Mouse (Mus musculus): ENCODE results near the gene 1810037I17Rik. TPM values are rescaled to one million over a fixed set of nuclear protein-coding genes. Genes with fewer than 3 reads are reported as not detected.

The 1810037I17Rik gene
- total and polyA plus RNA-seq, 3 experiments = 75.6 to 132 (median 106) TPM

DNA sequence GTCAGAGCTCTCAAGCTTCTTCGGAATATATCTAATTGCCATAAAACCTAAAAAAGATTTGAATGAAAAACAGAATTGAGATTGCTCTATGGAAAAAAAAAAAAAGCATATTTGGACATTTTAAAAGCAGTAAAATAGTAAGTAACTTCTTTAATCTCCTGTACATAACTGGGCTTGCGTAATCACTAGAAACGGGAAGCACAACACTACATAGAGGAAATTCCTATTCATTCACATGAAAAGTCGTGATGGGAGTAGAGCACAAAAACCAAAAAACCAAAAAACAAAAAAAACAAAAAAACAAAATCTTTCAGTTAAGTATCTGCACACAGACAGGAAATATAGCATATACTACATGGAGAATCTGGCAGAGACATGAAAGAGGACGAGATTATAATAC lies 40.3 kb downstream of the 1810037I17Rik start:
- dilution Hi-C loops (cut with MboI; ENCODE audit: extremely low pct_ligation_motif_present, extremely low pct_unique_long_range_greater_than_20kb, low sequenced_read_pairs) (no loop called here), in situ Hi-C loops (cut with MboI; ENCODE audit: low pct_ligation_motif_present, low pct_unique_long_range_greater_than_20kb, low sequenced_read_pairs) (no loop called here)
- Histone ChIP-seq H3K36me3 (replicated peaks in 1 of 2; ENCODE audit: control insufficient read depth in 1 of 2, insufficient read depth in 1 of 2, low read length in 1 of 2) (no peaks in the 10 kb centered on the region), H3K9ac (ENCODE audit: insufficient read depth, low read depth) (no peak overlapping the region), H3K9me3 (replicated peaks; ENCODE audit: low read length) (no peaks in the 10 kb centered on the region), H3K4me1 (ENCODE audit: control insufficient read depth in 1 of 2, insufficient read depth in 2 of 2) (no peaks in the 10 kb centered on the region), H3K79me2 (replicated peaks; ENCODE audit: control insufficient read depth, extremely low read depth, insufficient read depth, poor library complexity, severe bottlenecking) (no peaks in the 10 kb centered on the region), H3K27me3 (replicated peaks) (no peaks in the 10 kb centered on the region), H3K4me3 (replicated peaks in 1 of 3; ENCODE audit: low read depth in 2 of 3, low read length in 2 of 3, poor library complexity in 1 of 3) (no peak overlapping the region), H3K4me2 (ENCODE audit: insufficient read depth, low read depth, poor library complexity, severe bottlenecking) (no peak overlapping the region), H3K27ac (ENCODE audit: insufficient read depth, low read depth) (no peak overlapping the region)
- DNase-seq (ENCODE audit: extremely low read depth) = no peak
- no peak for TF ChIP-seq MXI1 (IDR thresholded peaks at IDR 0.05; ENCODE audit: low read depth, low read length)
- TF ChIP-seq POLR2A (IDR thresholded peaks at IDR 0.05; ENCODE audit: low read depth, low read length) = no peak
- no peak for TF ChIP-seq E2F4 (IDR thresholded peaks at IDR 0.05; ENCODE audit: insufficient replicate concordance, low read depth, low read length)
- no peak for TF ChIP-seq SMC3 (IDR thresholded peaks at IDR 0.05; ENCODE audit: low read depth, low read length)
- TF ChIP-seq MEF2A (IDR thresholded peaks at IDR 0.05; ENCODE audit: borderline replicate concordance, low read depth, low read length) = no peak
- no peak for TF ChIP-seq SIN3A (IDR thresholded peaks at IDR 0.05; ENCODE audit: low read length)
- TF ChIP-seq ZMIZ1 (IDR thresholded peaks at IDR 0.05; ENCODE audit: low read depth, low read length) = no peak
- no peak for TF ChIP-seq ZNF384 (IDR thresholded peaks at IDR 0.05; ENCODE audit: low read depth, low read length)
- TF ChIP-seq CHD2 (IDR thresholded peaks at IDR 0.05; ENCODE audit: low read length) = no peak
- no peak for TF ChIP-seq HCFC1 (IDR thresholded peaks at IDR 0.05; ENCODE audit: low read depth, low read length)

GRCm38 (mm10) chr3:122968391-122968790 lies 44.4 kb downstream of the 1810037I17Rik start:
- TF ChIP-seq RCOR1 (conservative IDR thresholded peaks at IDR 0.05; ENCODE audit: low read depth, low read length) (no peak), USF2 (conservative IDR thresholded peaks at IDR 0.05; ENCODE audit: low read depth, low read length) (no peak), IRF4 (IDR thresholded peaks at IDR 0.05; ENCODE audit: low read depth, low read length) (no peak), ZKSCAN1 (IDR thresholded peaks at IDR 0.05; ENCODE audit: borderline replicate concordance, low read depth, low read length) (no peak)
- no peaks in the 10 kb centered on the region for H3K36me3 ChIP-seq (replicated peaks in 1 of 2; ENCODE audit: control insufficient read depth in 1 of 2, insufficient read depth in 1 of 2, low read length in 1 of 2)
- no peaks in the 10 kb centered on the region for H3K4me1 ChIP-seq (ENCODE audit: control insufficient read depth in 1 of 2, insufficient read depth in 2 of 2)
- H3K4me2 ChIP-seq (ENCODE audit: insufficient read depth, low read depth, poor library complexity, severe bottlenecking) = no peak overlapping the region
- H3K9ac ChIP-seq (ENCODE audit: insufficient read depth, low read depth) = no peak overlapping the region
- H3K27me3 ChIP-seq (replicated peaks) = no peaks in the 10 kb centered on the region
- no peak overlapping the region for H3K4me3 ChIP-seq (replicated peaks in 1 of 3; ENCODE audit: low read depth in 2 of 3, low read length in 2 of 3, poor library complexity in 1 of 3)
- dilution Hi-C loops (cut with MboI; ENCODE audit: extremely low pct_ligation_motif_present, extremely low pct_unique_long_range_greater_than_20kb, low sequenced_read_pairs) (no loop called here), in situ Hi-C loops (cut with MboI; ENCODE audit: low pct_ligation_motif_present, low pct_unique_long_range_greater_than_20kb, low sequenced_read_pairs) (no loop called here)
- no peak for DNase-seq (ENCODE audit: extremely low read depth)
- H3K79me2 ChIP-seq (replicated peaks; ENCODE audit: control insufficient read depth, extremely low read depth, insufficient read depth, poor library complexity, severe bottlenecking) = no peaks in the 10 kb centered on the region
- H3K9me3 ChIP-seq (replicated peaks; ENCODE audit: low read length) = no peaks in the 10 kb centered on the region
- no peak overlapping the region for H3K27ac ChIP-seq (ENCODE audit: insufficient read depth, low read depth)

GRCm38 (mm10) chr3:122972126-122972822 lies 48.3 kb downstream of the 1810037I17Rik start:
- Histone ChIP-seq H3K4me3 (replicated peaks in 1 of 3; ENCODE audit: low read depth in 2 of 3, low read length in 2 of 3, poor library complexity in 1 of 3) (no peak overlapping the region), H3K79me2 (replicated peaks; ENCODE audit: control insufficient read depth, extremely low read depth, insufficient read depth, poor library complexity, severe bottlenecking) (no peaks in the 10 kb centered on the region), H3K9me3 (replicated peaks; ENCODE audit: low read length) (no peaks in the 10 kb centered on the region), H3K27ac (ENCODE audit: insufficient read depth, low read depth) (no peak overlapping the region), H3K9ac (ENCODE audit: insufficient read depth, low read depth) (no peak overlapping the region), H3K4me2 (ENCODE audit: insufficient read depth, low read depth, poor library complexity, severe bottlenecking) (no peak overlapping the region), H3K4me1 (ENCODE audit: control insufficient read depth in 1 of 2, insufficient read depth in 2 of 2) (no peaks in the 10 kb centered on the region), H3K27me3 (replicated peaks) (no peaks in the 10 kb centered on the region), H3K36me3 (replicated peaks in 1 of 2; ENCODE audit: control insufficient read depth in 1 of 2, insufficient read depth in 1 of 2, low read length in 1 of 2) (no peaks in the 10 kb centered on the region)
- in situ Hi-C loops (cut with MboI; ENCODE audit: low pct_ligation_motif_present, low pct_unique_long_range_greater_than_20kb, low sequenced_read_pairs) (no loop called here), dilution Hi-C loops (cut with MboI; ENCODE audit: extremely low pct_ligation_motif_present, extremely low pct_unique_long_range_greater_than_20kb, low sequenced_read_pairs) (no loop called here)
- no peak for DNase-seq (ENCODE audit: extremely low read depth)
- TF ChIP-seq MAFK (IDR thresholded peaks at IDR 0.05; ENCODE audit: insufficient replicate concordance, low read length) (no peak), ZC3H11A (IDR thresholded peaks at IDR 0.05; ENCODE audit: low read depth, low read length) (no peak), MXI1 (IDR thresholded peaks at IDR 0.05; ENCODE audit: low read depth, low read length) (no peak), POLR2A (IDR thresholded peaks at IDR 0.05; ENCODE audit: low read depth, low read length) (no peak), E2F4 (IDR thresholded peaks at IDR 0.05; ENCODE audit: insufficient replicate concordance, low read depth, low read length) (no peak), ETS1 (conservative IDR thresholded peaks at IDR 0.05; ENCODE audit: low read depth, low read length) (no peak), NELFE (IDR thresholded peaks at IDR 0.05; ENCODE audit: low read depth, low read length) (no peak), MAZ (IDR thresholded peaks at IDR 0.05; ENCODE audit: low read depth, low read length) (no peak), USF1 (IDR thresholded peaks at IDR 0.05; ENCODE audit: low read depth, low read length) (no peak), HCFC1 (IDR thresholded peaks at IDR 0.05; ENCODE audit: low read depth, low read length) (no peak), CHD1 (IDR thresholded peaks at IDR 0.05; ENCODE audit: low read depth, low read length) (no peak), TBP (conservative IDR thresholded peaks at IDR 0.05; ENCODE audit: low read depth, low read length) (no peak), IRF4 (IDR thresholded peaks at IDR 0.05; ENCODE audit: low read depth, low read length) (no peak), MEF2A (IDR thresholded peaks at IDR 0.05; ENCODE audit: borderline replicate concordance, low read depth, low read length) (no peak), CTCF (conservative IDR thresholded peaks at IDR 0.05 in 1 of 2, IDR thresholded peaks at IDR 0.05 in 1 of 2; ENCODE audit: low read depth in 2 of 2, low read length in 2 of 2) (no peak), ZNF384 (IDR thresholded peaks at IDR 0.05; ENCODE audit: low read depth, low read length) (no peak)
